Mouse (Mus musculus) CH12F3 (cell line): ENCODE measurements at regions not wholly inside any gene's neighbourhood (a gene's known extent, or its start where the extent isn't known, plus 50 kb on each side); places are given as distances from the start of the nearest gene placed in this dataset.

Experiments
- in situ Hi-C: fragments of 300-500 bp; cut with MboI; formaldehyde crosslinking; loops from 2 replicates; pipeline ENCODE4 v1.14.3; 2020; ENCODE audit warnings: low sequenced_read_pairs

DNA sequence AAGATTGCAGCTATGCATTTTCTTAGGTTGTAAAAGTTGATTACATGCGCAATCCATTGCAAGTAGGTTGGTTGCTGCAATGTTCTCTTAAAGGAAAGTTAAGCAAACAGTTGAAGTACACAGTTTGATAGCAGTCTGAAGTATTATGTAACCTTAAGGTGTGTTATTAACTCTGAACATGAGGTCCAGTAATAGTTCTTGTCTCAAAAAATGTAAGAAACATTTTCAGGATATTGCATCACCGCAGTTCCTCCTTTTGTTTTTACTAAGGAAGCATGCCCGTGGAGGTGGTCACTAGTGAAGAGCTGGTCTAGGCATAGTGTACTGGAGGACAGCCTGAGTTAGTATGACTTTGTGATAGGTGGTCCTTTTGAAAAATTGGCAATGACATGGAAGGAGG lies 339.4 kb upstream of the Cldn34d start:
- in situ Hi-C loops: loop anchor here (10.0 kb wide), 1 partner anchor 117 kb away; no protein-coding TSS in a partner anchor

DNA sequence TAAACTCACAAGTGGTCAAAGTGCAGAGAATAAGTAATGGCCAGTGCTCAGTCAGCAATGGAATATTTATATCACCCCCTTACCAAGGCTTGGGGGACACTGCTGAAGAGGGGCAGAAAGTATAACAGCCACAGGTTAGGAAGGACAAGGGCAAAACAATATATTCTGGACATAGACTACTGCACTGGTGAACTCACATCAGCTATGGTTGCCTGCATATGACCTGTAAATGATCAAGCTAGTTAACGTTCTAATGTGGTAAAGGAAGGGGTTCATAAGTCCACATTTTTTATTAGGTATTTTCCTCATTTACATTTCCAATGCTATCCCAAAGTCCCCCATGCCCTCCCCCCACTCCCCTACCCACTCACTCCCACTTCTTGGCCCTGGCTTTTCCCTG lies 335.6 kb upstream of the Cldn34d start:
- in situ Hi-C loops: no loop called here
